Mouse (Mus musculus): ENCODE measurements around the gene Arhgef26. TPM values are rescaled to one million over a fixed set of nuclear protein-coding genes. Genes with fewer than 3 reads are reported as not detected.

Arhgef26 gene
- polyA plus RNA-seq (2015; fragmentation: Nextera tagmentation; extraction: Ambion mirVana): 13.9 and 14.7 TPM in 2 replicates

GRCm38 (mm10) chr3:62338044-62338443, at the start of gene Arhgef26:
Arhgef26 (plus strand) TSS chr3:62338344.
- no peak for ATAC-seq (ENCODE audit: low FRiP score)
- Histone ChIP-seq H3K4me1 (peaks cover 9% of the 10 kb centered on the region), H3K9ac (replicated peaks) (peak within 1 kb of the TSS; percentile 68), H3K27ac (replicated peaks) (peak within 1 kb of the TSS; percentile 74), H3K9me3 (replicated peaks) (no peaks in the 10 kb centered on the region), H3K27me3 (replicated peaks) (peaks cover 5% of the 10 kb centered on the region; the same call in 1 of the 2 replicates), H3K4me3 (replicated peaks) (peak within 1 kb of the TSS; percentile 88), H3K36me3 (no peaks in the 10 kb centered on the region), H3K4me2 (peak within 1 kb of the TSS; percentile 89)
- 79% methylated on average over 3 of the region's 3 CpGs for WGBS

- WGBS: 96% methylated on average over 3 of the region's 3 CpGs
- ATAC-seq (ENCODE audit: low FRiP score): no peak
- no peak overlapping the region for H3K4me3 ChIP-seq (replicated peaks)
Measured at GRCm38 (mm10) chr3:62310493-62310892, 27.7 kb upstream of the Arhgef26 start.

GRCm38 (mm10) chr3:62311224-62311623, 26.9 kb upstream of the Arhgef26 start:
- no peak for ATAC-seq (ENCODE audit: low FRiP score)
- no peaks in the 10 kb centered on the region for H3K36me3 ChIP-seq
- H3K27ac ChIP-seq (replicated peaks): no peak overlapping the region
- H3K4me2 ChIP-seq: no peak overlapping the region
- H3K4me3 ChIP-seq (replicated peaks): no peak overlapping the region
- H3K27me3 ChIP-seq (replicated peaks): no peaks in the 10 kb centered on the region
- H3K9ac ChIP-seq (replicated peaks): no peak overlapping the region
- 97% methylated on average over 5 of the region's 5 CpGs for WGBS
- no peaks in the 10 kb centered on the region for H3K9me3 ChIP-seq (replicated peaks)
- H3K4me1 ChIP-seq: no peaks in the 10 kb centered on the region

More at GRCm38 (mm10) chr3:62310493-62310892, 27.7 kb upstream of the Arhgef26 start:
- Histone ChIP-seq H3K4me1 (no peaks in the 10 kb centered on the region), H3K4me2 (no peak overlapping the region), H3K27me3 (replicated peaks) (no peaks in the 10 kb centered on the region), H3K9me3 (replicated peaks) (no peaks in the 10 kb centered on the region), H3K9ac (replicated peaks) (no peak overlapping the region), H3K27ac (replicated peaks) (no peak overlapping the region), H3K36me3 (no peaks in the 10 kb centered on the region)

GRCm38 (mm10) chr3:62324708-62325107, 13.4 kb upstream of the Arhgef26 start:
- ATAC-seq (ENCODE audit: low FRiP score): peak; percentile 41; the same call in 1 of the 2 replicates
- Histone ChIP-seq H3K27me3 (replicated peaks) (no peaks in the 10 kb centered on the region), H3K9ac (replicated peaks) (no peak overlapping the region), H3K9me3 (replicated peaks) (no peaks in the 10 kb centered on the region), H3K4me1 (no peaks in the 10 kb centered on the region), H3K4me3 (replicated peaks) (no peak overlapping the region), H3K36me3 (no peaks in the 10 kb centered on the region), H3K4me2 (no peak overlapping the region), H3K27ac (replicated peaks) (no peak overlapping the region)
- 54% methylated on average over 1 of the region's 1 CpGs for WGBS

- H3K4me3 ChIP-seq (replicated peaks): no peak overlapping the region
- no peaks in the 10 kb centered on the region for H3K36me3 ChIP-seq
- 30% methylated on average over 2 of the region's 2 CpGs for WGBS
- ATAC-seq (ENCODE audit: low FRiP score): no peak
- H3K9ac ChIP-seq (replicated peaks): no peak overlapping the region
- no peaks in the 10 kb centered on the region for H3K27me3 ChIP-seq (replicated peaks)
- no peaks in the 10 kb centered on the region for H3K9me3 ChIP-seq (replicated peaks)
- no peak overlapping the region for H3K27ac ChIP-seq (replicated peaks)
- no peaks in the 10 kb centered on the region for H3K4me1 ChIP-seq
- no peak overlapping the region for H3K4me2 ChIP-seq
Measured at GRCm38 (mm10) chr3:62327903-62328302, 10.2 kb upstream of the Arhgef26 start.

- H3K4me2 ChIP-seq: peak overlapping the region; percentile 89
- peak overlapping the region; percentile 68 for H3K9ac ChIP-seq (replicated peaks)
- peak overlapping the region; percentile 88 for H3K4me3 ChIP-seq (replicated peaks)
- H3K36me3 ChIP-seq: no peaks in the 10 kb centered on the region
- peaks cover 9% of the 10 kb centered on the region for H3K4me1 ChIP-seq
- H3K27ac ChIP-seq (replicated peaks): peak overlapping the region; percentile 74; the same call in 1 of the 2 replicates
- H3K27me3 ChIP-seq (replicated peaks): peaks cover 5% of the 10 kb centered on the region; the same call in 1 of the 2 replicates
- no peaks in the 10 kb centered on the region for H3K9me3 ChIP-seq (replicated peaks)
- under 1% methylated on average over 17 of the region's 17 CpGs for WGBS
- no peak; the same call in 1 of the 2 replicates for ATAC-seq (ENCODE audit: low FRiP score)
Measured at GRCm38 (mm10) chr3:62338461-62338853, 313 bp downstream of the Arhgef26 start.

GRCm38 (mm10) chr3:62338854-62339515, 841 bp downstream of the Arhgef26 start:
- WGBS: under 1% methylated on average over 68 of the region's 68 CpGs
- peak overlapping the region; percentile 68 for H3K9ac ChIP-seq (replicated peaks)
- H3K27me3 ChIP-seq (replicated peaks): peaks cover 5% of the 10 kb centered on the region; the same call in 1 of the 2 replicates
- H3K9me3 ChIP-seq (replicated peaks): no peaks in the 10 kb centered on the region
- ATAC-seq (ENCODE audit: low FRiP score): peak; percentile 92
- H3K27ac ChIP-seq (replicated peaks): peak overlapping the region; percentile 74
- H3K4me3 ChIP-seq (replicated peaks): peak overlapping the region; percentile 88
- peaks cover 9% of the 10 kb centered on the region for H3K4me1 ChIP-seq
- H3K36me3 ChIP-seq: no peaks in the 10 kb centered on the region
- peak overlapping the region; percentile 89 for H3K4me2 ChIP-seq

- peak; percentile 63 for ATAC-seq (ENCODE audit: low FRiP score)
- under 1% methylated on average over 53 of the region's 53 CpGs for WGBS
Measured at GRCm38 (mm10) chr3:62339516-62340051, 1.4 kb downstream of the Arhgef26 start.

GRCm38 (mm10) chr3:62340154-62340760, 2.1 kb downstream of the Arhgef26 start:
- no peak for ATAC-seq (ENCODE audit: low FRiP score)
- no peak overlapping the region for H3K27ac ChIP-seq (replicated peaks)

More at GRCm38 (mm10) chr3:62339516-62340051, 1.4 kb downstream of the Arhgef26 start:
- no peaks in the 10 kb centered on the region for H3K9me3 ChIP-seq (replicated peaks)
- peak overlapping the region; percentile 89 for H3K4me2 ChIP-seq
- peak overlapping the region; percentile 68 for H3K9ac ChIP-seq (replicated peaks)
- H3K36me3 ChIP-seq: no peaks in the 10 kb centered on the region
- peaks cover 9% of the 10 kb centered on the region for H3K4me1 ChIP-seq
- peak overlapping the region; percentile 88 for H3K4me3 ChIP-seq (replicated peaks)
- H3K27ac ChIP-seq (replicated peaks): peak overlapping the region; percentile 74
- peaks cover 5% of the 10 kb centered on the region; the same call in 1 of the 2 replicates for H3K27me3 ChIP-seq (replicated peaks)

GRCm38 (mm10) chr3:62340861-62341260, 2.7 kb downstream of the Arhgef26 start:
- Histone ChIP-seq H3K9ac (replicated peaks) (no peak overlapping the region), H3K4me1 (peaks cover 9% of the 10 kb centered on the region), H3K4me2 (peak overlapping the region; percentile 89), H3K4me3 (replicated peaks) (peak overlapping the region; percentile 88), H3K27ac (replicated peaks) (no peak overlapping the region), H3K27me3 (replicated peaks) (peaks cover 5% of the 10 kb centered on the region; the same call in 1 of the 2 replicates), H3K9me3 (replicated peaks) (no peaks in the 10 kb centered on the region), H3K36me3 (no peaks in the 10 kb centered on the region)
- no peak for ATAC-seq (ENCODE audit: low FRiP score)
- WGBS: 15% methylated on average over 2 of the region's 2 CpGs

More at GRCm38 (mm10) chr3:62340154-62340760, 2.1 kb downstream of the Arhgef26 start:
- 4% methylated on average over 16 of the region's 16 CpGs for WGBS
- Histone ChIP-seq H3K4me2 (peak overlapping the region; percentile 89), H3K9me3 (replicated peaks) (no peaks in the 10 kb centered on the region), H3K36me3 (no peaks in the 10 kb centered on the region), H3K27me3 (replicated peaks) (peaks cover 5% of the 10 kb centered on the region; the same call in 1 of the 2 replicates), H3K4me1 (peaks cover 9% of the 10 kb centered on the region), H3K9ac (replicated peaks) (peak overlapping the region; percentile 68), H3K4me3 (replicated peaks) (peak overlapping the region; percentile 88)

- H3K36me3 ChIP-seq: no peaks in the 10 kb centered on the region
- WGBS: 27% methylated on average over 3 of the region's 3 CpGs
- H3K4me3 ChIP-seq (replicated peaks): peak overlapping the region; percentile 88
Measured at GRCm38 (mm10) chr3:62341496-62342205, 3.5 kb downstream of the Arhgef26 start.

More at GRCm38 (mm10) chr3:62341496-62342205, 3.5 kb downstream of the Arhgef26 start:
- H3K27me3 ChIP-seq (replicated peaks): peaks cover 5% of the 10 kb centered on the region; the same call in 1 of the 2 replicates
- no peak for ATAC-seq (ENCODE audit: low FRiP score)
- peaks cover 9% of the 10 kb centered on the region for H3K4me1 ChIP-seq
- no peaks in the 10 kb centered on the region for H3K9me3 ChIP-seq (replicated peaks)
- no peak overlapping the region for H3K9ac ChIP-seq (replicated peaks)
- peak overlapping the region; percentile 89 for H3K4me2 ChIP-seq
- no peak overlapping the region for H3K27ac ChIP-seq (replicated peaks)
